ENCODE assay signal across 35 mouse cellular contexts in the genomic region with DNA sequence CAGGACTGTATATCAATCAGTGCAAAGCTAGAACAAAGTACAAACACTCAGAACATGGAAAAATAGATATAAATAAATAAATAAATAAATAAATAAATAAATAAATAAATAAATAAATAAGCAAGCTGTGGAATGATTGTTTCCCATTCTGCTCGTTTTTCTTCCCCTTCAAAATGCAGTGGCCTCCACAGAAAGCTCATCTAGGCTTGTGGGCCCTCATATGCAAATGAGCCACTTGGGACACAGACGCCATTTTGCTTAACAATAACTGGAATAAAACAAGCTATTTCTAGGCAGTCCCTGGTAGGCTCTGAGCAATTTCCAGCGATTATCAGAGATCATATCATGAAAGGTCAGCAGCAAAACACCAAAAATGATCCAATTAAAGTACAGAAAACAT.
"Had no signal": no experiment of that assay in that cellular context is flagged by ENCODE, and none has a peak within 500 bp of the region (broad histone marks: within the 10 kb centered on the region; RNA-seq: fewer than 3 reads in every experiment).

No protein-coding gene starts in this region.

- H3K9ac ChIP-seq: heart, embryonic 12.5 days; heart, embryonic 13.5 days; heart, embryonic 15.5 days; hindbrain, embryonic 12.5 days; hindbrain, embryonic 13.5 days; hindbrain, embryonic 14.5 days; hindbrain, embryonic 15.5 days; intestine, embryonic 15.5 days; kidney, embryonic 15.5 days had no signal

- H3K4me1 ChIP-seq: heart, embryonic 10.5 days; heart, embryonic 12.5 days; heart, embryonic 13.5 days; heart, embryonic 15.5 days; hindbrain, embryonic 12.5 days; intestine, embryonic 15.5 days; kidney, embryonic 15.5 days had no signal

- H3K27me3 ChIP-seq: heart, embryonic 12.5 days; heart, embryonic 13.5 days; heart, embryonic 15.5 days; hindbrain, embryonic 12.5 days; hindbrain, embryonic 13.5 days; hindbrain, embryonic 15.5 days; intestine, embryonic 15.5 days; kidney, embryonic 15.5 days had no signal

- H3K27ac ChIP-seq: heart, embryonic 10.5 days; heart, embryonic 13.5 days; heart, embryonic 15.5 days; hindbrain, embryonic 10.5 days; hindbrain, embryonic 12.5 days; hindbrain, embryonic 13.5 days; hindbrain, embryonic 14.5 days; hindbrain, embryonic 15.5 days; hindbrain, postnatal 0 days; intestine, embryonic 15.5 days; kidney, embryonic 15.5 days; kidney, postnatal 0 days; layer of hippocampus, adult 2 months had no signal

- DNase-seq: heart, postnatal 10 days; heart, postnatal 14 days; heart, postnatal 36 days; heart, postnatal 4 days; kidney, adult 11 months; kidney, adult 18-20 months; kidney, adult 2 months; kidney, adult 8-10 months; kidney, adult 9 months; kidney, postnatal 10 days; kidney, postnatal 14 days; kidney, postnatal 25 days; kidney, postnatal 36 days; kidney, postnatal 4 days; layer of hippocampus, adult 9-11 months; layer of hippocampus, postnatal 36 days had no signal

- H3K9me3 ChIP-seq: heart, embryonic 10.5 days; heart, embryonic 12.5 days; heart, embryonic 13.5 days; heart, embryonic 15.5 days; hindbrain, embryonic 10.5 days; hindbrain, embryonic 12.5 days; hindbrain, embryonic 13.5 days; hindbrain, embryonic 15.5 days; intestine, embryonic 15.5 days; kidney, embryonic 15.5 days had no signal

- H3K4me2 ChIP-seq: heart, embryonic 11.5 days; heart, embryonic 12.5 days; heart, embryonic 13.5 days; heart, embryonic 15.5 days; hindbrain, embryonic 12.5 days; hindbrain, embryonic 13.5 days; hindbrain, embryonic 14.5 days; hindbrain, embryonic 15.5 days; intestine, embryonic 15.5 days; kidney, embryonic 15.5 days had no signal

- ATAC-seq: hindbrain, embryonic 16.5 days; hindbrain, postnatal 0 days; inflammation-experienced regulatory T-cells, adult 6 months; intestine, embryonic 15.5 days; intestine, embryonic 16.5 days; intestine, postnatal 0 days had no signal

- H3K4me3 ChIP-seq: heart, embryonic 10.5 days; heart, embryonic 12.5 days; heart, embryonic 13.5 days; heart, embryonic 15.5 days; hindbrain, embryonic 10.5 days; hindbrain, embryonic 12.5 days; hindbrain, embryonic 13.5 days; hindbrain, embryonic 15.5 days; intestine, embryonic 15.5 days; kidney, embryonic 15.5 days; layer of hippocampus, adult 2 months had no signal

- H3K36me3 ChIP-seq: heart, embryonic 10.5 days; heart, embryonic 12.5 days; heart, embryonic 13.5 days; heart, embryonic 15.5 days; hindbrain, embryonic 10.5 days; hindbrain, embryonic 12.5 days; hindbrain, embryonic 13.5 days; hindbrain, embryonic 15.5 days; intestine, embryonic 15.5 days; kidney, embryonic 15.5 days had no signal
